Mouse (Mus musculus) thymus, adult 2 months (tissue): ENCODE results near the gene F11.

Experiments
- CTCF ChIP-seq: fragments of 200-500 bp; IDR thresholded peaks from 2 replicates; pipeline ENCODE4 v1.5.1; 2012; ENCODE audit warnings: mild to moderate bottlenecking, control low read depth, low read length, moderate library complexity, borderline replicate concordance; ENCODE audit not compliant: control insufficient read depth, poor library complexity, insufficient read depth; ENCODE audit errors: extremely low read depth
- POLR2A ChIP-seq: fragments of 200-500 bp; IDR thresholded peaks from 2 replicates; pipeline ENCODE4 v1.6.1; 2012; ENCODE audit warnings: mild to moderate bottlenecking, low read length, control low read depth, moderate library complexity; ENCODE audit not compliant: control insufficient read depth, poor library complexity, insufficient read depth; ENCODE audit errors: extremely low read depth

DNA sequence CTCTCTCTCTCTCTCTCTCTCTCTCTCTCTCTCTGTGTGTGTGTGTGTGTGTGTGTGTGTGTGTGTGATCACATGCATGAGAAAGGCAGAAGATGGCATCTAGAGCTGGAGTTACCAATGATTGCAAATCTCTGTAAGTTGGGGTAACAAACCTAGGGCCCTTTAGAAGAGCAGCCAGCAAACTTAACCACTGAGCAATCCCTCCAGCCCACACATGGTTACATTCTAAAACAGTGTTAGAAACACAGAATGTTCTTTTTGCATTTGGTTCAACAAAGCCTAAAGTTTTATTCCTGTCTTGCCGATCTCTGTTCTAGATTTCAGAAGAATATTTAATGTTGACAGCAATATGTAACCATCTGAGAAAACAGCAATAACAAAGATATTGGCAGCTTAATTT lies 8.2 kb downstream of the F11 start:
- TF ChIP-seq POLR2A: no peak
- no peak for TF ChIP-seq CTCF
